Mouse (Mus musculus): ENCODE results near the gene Scrt2.
A peak's percentile ranks its signal among the peaks of the same experiment; 100 is the strongest.

Gene Scrt2

DNA sequence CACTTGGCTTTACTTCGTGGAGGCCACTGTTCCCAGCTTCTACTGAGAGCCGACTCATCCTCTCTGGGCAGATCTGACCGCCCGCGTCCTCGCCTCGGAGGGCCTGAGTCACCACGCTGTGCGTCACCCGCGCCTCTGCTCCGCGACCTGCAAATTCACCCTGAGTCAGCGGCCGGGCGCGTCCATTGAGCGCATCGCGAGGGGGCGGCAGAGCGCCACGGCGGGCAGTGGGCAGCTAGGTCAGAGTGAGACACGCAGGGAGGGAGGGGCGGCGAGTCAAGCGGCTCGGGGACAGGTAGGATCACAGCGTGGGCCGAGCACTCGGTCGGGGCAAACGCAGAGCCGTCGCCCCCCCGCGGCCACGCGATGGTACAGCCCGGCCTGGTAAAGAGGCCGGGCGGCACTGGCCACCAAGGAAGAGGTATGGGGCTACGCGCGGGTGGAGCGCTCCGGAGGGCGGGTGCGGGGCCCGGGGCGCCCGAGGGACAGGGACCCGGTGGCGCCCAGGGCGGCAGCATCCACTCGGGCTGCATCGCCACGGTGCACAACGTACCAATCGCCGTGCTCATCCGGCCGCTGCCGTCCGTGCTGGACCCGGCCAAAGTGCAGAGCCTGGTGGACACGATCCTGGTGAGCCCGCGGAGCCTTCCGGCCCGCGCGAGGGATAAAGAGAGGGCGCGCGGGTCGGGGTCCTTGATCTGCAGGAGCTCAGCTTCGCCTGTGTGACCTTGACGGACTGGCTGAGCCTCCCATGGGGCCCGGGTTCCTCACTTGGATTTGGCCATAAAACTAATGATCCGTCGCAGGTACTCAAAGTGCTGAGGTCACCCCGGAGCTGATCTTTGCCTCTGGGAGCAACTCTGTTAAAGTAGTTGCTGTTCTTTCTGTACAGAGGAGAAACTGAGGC is 24.2 kb downstream of the Scrt2 start, which contains the start of gene Srxn1:
Srxn1 (plus strand) TSS at position 199 of the 907 bp plus-strand sequence.
- peak; percentile 87 for DNase-seq (ENCODE audit: extremely low spot score, low spot score)

GRCm38 (mm10) chr2:152106225-152106595 is 24.9 kb downstream of the Scrt2 start:
- DNase-seq (ENCODE audit: extremely low spot score, low spot score): no peak

GRCm38 (mm10) chr2:152106597-152106996 is 25.3 kb downstream of the Scrt2 start:
- DNase-seq (ENCODE audit: extremely low spot score, low spot score): no peak

- no peak for DNase-seq (ENCODE audit: extremely low spot score, low spot score)
Measured at GRCm38 (mm10) chr2:152108702-152109101, 27.4 kb downstream of the Scrt2 start.

DNA sequence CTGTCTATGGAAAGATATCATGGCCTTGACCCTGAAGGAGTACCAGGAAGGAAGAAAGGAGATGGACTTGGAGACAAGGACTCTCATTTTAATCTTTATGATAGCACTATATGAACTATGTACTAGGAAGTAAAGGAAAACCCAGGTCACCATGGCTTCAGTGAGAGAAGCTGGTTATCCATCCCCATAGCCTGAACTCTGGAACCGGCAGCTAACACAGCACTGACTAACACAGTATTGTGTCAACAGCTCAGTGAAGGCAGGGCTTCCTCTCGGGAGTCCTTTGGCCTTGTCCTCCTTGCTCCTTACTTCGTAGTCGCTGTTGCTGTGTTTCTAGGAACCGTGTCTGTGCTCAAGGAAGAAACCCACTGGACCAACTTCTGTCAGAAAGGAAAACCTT is 28.1 kb downstream of the Scrt2 start:
- DNase-seq (ENCODE audit: extremely low spot score, low spot score): no peak

- no peak for DNase-seq (ENCODE audit: extremely low spot score, low spot score)
Measured at GRCm38 (mm10) chr2:152111311-152111710, 30.0 kb downstream of the Scrt2 start.

DNA sequence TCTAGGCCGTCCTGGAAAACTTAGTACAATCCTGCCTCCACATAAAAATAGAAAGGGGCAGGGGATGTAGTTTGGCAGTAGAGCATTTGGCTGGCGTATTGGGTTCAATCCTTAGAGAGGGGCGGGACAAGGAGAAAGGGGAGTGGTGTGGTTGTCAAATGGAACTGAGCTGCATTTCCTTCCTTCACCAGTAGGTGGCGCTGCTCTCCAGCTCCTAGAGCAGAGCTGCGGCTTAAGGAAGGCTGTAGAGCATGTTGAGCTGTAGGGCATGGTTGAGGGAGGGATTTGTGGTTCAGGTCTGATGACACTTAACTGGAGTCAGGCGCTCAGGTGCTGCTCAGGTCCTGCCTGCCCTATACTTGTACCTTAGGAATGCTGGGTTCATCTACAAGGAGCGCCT is 30.6 kb downstream of the Scrt2 start:
- peak; percentile 97 for DNase-seq (ENCODE audit: extremely low spot score, low spot score)

DNA sequence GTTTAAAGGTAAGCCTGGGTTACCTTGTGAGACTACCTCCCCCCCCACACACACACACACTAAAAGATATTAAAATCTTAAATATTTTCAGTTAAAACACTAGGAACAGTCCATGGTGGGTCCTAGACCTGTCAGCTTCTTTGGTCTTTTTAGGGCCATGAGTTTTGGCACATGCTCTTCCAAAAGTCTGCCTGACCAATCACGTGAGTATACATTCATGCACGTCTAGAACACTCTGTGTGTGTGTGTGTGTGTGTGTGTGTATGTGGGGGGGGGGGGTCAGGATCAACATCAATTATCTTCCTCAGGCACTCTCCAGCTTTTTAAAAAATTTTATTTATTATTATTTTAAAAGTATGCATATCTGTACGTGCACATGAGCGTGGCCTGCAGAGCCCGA is 31.2 kb downstream of the Scrt2 start:
- no peak for DNase-seq (ENCODE audit: extremely low spot score, low spot score)

- DNase-seq (ENCODE audit: extremely low spot score, low spot score): no peak
Measured at GRCm38 (mm10) chr2:152112970-152113369, 31.6 kb downstream of the Scrt2 start.

DNA sequence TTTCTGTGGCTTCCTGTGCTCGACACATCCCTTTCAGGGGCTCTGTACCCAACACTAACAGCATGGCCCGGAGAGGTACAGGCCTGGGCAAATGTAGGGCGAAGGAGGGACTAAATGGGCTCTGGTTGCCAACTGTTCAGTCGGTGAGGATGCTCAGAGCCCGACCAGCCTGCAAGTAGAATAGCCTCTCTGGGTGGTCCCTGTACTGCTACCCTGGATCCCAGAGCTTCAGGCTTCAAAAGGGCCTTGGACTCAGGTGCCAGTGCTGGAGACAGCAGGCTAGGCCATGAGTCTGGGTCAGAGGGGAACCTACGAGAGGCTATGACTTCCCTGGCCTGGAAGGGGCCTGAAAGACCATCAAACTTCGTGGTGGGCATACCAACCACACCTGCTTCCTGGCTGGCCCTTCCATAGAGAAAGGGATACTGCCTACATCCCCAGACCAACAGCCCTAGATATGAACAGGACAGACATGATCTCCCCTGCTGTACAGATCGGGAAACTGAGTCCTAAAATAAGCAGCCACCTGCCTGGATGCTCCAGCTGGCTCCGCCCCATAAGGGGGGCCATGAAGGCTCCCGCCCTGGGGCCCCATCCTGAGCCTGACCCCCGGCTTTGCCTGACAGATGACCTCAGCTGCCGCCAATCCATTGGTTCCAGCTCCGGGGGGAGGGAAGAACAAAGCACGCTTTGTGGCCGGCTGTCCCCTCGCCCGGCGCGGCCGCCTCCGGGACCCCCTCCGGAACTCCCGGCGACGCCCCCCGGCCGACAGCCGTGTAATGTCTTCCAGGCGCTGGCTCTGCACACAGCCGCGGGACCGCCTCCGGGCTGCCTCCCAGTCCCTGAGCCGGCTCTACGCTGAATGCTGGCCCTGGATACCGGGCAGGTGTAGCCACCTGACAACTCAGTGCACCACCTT is 33.0 kb downstream of the Scrt2 start:
- DNase-seq (ENCODE audit: extremely low spot score, low spot score): peak; percentile 77

GRCm38 (mm10) chr2:152117694-152118093 is 36.4 kb downstream of the Scrt2 start:
- DNase-seq (ENCODE audit: extremely low spot score, low spot score): no peak

DNA sequence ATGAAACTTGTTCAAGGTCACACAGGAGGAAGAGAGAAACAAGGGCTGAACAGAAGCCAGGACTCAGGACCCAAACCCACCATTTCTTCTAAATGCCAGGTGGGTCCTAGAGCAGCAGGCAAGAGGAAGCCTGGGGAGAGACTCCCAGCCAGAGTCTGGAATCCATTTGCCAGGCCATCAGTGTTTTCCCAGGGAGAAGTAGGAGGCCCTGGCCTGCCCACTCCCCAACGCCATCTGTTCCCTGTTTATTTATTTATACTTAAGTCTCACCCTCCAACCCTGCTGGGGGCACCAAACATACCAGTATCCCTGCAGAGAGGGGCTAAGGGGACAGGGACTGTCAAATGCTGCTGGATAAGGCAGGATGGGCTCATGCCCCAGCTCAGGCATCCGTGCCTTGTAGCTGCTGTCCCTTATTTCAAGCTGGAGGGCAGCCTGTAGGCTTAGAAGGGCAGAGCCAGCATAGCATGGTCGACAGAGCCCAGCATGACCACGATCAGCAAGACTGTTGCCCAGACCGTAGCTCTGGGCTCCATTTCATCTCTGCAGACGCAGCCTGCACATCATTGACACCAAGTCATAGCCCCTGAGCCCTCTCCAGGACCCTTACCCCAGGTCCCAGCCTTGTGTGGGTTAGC is 38.0 kb downstream of the Scrt2 start:
- DNase-seq (ENCODE audit: extremely low spot score, low spot score): no peak

DNA sequence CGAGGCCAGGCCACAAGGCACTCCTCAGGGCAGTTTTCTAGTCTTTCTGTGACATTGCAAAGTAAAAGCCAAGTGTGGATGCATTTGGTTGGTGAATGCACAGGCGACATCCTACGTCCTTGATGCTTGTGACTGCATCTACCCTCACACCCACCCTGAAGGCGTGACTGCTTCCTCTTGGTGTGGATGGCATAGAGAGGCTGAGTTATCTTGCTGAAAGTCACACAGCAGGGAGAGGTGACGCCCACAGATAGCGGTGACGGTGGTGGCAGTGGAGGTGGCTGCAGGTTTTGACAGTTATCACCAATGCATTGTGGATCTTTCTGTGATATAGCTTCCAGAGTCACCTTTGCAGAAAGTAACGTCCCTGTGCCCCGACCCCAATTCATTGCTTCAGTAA is 41.6 kb downstream of the Scrt2 start:
- DNase-seq (ENCODE audit: extremely low spot score, low spot score): no peak

- DNase-seq (ENCODE audit: extremely low spot score, low spot score): no peak
Measured at GRCm38 (mm10) chr2:152128597-152128996, 47.3 kb downstream of the Scrt2 start.

- no peak for DNase-seq (ENCODE audit: extremely low spot score, low spot score)
Measured at GRCm38 (mm10) chr2:152129778-152130177, 48.4 kb downstream of the Scrt2 start.

DNA sequence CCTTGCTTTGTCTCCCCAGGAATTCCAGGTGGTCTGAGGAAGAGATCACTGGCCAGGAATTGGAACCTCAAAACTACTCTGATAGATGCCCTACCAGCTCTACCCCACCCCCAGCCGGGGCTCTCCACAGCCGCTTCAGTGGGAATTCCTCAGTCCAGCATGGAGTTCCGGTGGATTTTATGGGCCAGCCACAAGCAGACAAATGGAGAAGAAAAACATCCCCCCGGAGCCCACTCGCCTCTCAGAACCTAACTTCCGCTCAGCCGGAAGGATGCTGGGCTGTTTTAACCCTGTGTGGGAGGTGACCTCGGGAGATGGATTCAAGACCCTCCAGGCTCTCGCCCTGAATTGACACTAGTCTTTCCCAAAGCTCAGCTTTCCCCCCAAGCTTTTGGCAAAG is 50.7 kb downstream of the Scrt2 start:
- no peak for DNase-seq (ENCODE audit: extremely low spot score, low spot score)

- DNase-seq (ENCODE audit: extremely low spot score, low spot score): no peak
Measured at GRCm38 (mm10) chr2:152132691-152133090, 51.4 kb downstream of the Scrt2 start.

GRCm38 (mm10) chr2:152139191-152139987 is 58.1 kb downstream of the Scrt2 start:
- no peak for DNase-seq (ENCODE audit: extremely low spot score, low spot score)

DNA sequence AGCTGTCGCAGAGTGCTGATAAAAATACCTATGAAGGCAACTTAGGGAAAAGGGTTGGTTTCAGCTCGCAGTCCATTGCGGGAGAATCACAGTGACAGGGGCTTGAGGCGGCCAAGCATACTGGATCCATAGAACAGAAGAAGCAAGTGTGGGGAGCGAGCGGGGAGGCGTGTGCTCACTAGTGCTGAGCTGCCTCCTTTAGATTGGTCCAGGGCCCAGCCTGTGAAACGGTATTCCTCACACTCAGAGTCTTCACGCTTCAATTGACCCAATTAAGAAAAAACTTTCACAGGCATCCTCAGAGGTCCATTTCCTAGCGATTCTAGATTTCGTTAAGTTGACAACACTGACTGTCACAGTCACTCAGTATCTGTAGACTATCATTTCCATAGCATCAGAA is 59.6 kb downstream of the Scrt2 start:
- DNase-seq (ENCODE audit: extremely low spot score, low spot score): no peak

DNA sequence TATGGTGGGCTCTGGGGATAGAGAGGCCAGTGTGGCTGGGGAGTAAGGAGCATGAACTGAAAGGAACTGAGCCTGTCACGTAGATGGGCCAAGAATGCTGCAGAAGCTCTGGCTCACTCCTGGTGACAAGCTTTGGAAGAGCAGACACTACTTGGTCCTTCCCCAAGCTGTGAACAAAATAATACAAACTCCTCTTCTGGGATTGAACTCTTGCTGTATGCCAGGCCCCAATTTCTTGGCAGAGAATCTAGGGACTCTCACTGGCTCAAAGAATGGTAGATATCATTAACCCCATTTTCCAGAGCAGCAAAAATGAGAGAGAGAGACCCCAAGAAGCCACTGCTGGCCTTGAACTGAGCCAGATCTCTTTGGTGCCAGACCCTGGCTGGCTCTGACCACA is 60.2 kb downstream of the Scrt2 start:
- DNase-seq (ENCODE audit: extremely low spot score, low spot score): no peak

GRCm38 (mm10) chr2:152142046-152142445 is 60.7 kb downstream of the Scrt2 start:
- DNase-seq (ENCODE audit: extremely low spot score, low spot score): peak; percentile 82
